Mouse (Mus musculus) lung, postnatal 4 days (tissue): ENCODE results near the gene Anapc7.

ENCODE experiments used
- DNase-seq, 2 experiments: peaks; one replicate each; pipeline ENCODE4 v3.0.0; 2021

Anapc7 gene

DNA sequence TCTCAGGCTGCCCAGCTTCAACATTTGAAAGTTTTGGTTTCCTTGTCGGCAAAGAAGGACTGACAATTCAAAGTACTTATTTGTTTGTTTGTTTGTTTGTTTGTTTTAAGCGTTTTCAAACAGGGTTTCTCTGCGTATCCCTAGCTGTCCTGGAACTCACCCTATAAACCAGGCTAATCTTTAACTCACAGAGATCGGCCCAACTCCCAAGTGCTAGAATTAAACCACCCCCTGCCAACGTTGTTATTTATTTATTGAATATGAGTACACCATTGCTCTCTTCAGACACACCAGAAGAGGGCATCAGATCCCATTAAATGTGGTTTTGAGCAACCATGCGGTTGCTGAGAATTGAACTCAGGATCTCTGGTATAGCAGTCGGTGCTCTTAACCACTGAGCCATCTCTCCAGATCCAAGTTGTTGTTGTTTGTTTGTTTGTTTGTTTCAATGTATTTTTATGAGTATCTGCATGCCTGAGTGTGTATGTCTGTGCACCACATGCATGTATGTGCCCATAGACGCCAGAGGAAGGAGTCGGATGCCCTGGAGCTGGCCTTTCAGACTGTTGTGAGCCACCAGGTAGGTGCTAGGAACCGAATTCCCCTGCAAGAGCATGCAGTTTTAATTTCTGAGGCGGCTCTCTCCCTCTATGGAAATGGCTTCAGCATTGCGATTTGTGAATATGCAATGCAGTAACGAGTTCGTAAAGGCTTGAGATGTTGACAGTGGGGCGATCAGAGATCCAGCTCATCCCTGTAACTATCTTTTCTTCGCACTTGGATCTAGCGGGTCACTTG lies at the start of gene Anapc7:
Anapc7 (plus strand) TSS at position 423 of the 798 bp plus-strand sequence.
- DNase-seq: no peak

DNA sequence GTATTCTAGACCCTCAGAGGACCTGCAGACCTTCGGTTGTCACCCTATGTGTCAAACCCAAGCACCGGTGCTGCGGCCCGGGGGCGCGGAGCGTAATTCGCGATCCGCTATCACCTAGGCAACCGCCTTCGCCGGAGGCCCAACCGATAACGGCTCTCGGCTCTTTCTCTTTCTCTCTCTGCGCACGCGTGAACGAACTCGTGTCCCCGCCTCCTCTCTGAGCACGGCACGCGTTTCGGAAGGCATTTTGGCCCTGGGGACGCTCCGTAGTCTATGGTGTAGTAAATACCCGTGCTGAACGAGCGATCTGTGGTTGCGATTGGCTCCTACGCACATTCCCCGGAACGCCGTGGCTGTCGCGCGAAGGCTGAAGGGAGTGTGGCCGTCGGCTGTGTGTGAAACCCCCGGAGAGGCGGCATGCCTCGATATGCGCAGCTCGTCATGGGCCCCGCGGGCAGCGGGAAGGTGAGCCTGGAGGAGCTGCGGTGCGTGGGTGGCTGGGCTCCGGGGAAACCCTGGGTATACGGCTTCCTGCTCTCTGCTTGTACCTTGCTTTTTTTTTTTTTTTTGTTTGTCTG lies 49.2 kb upstream of the Anapc7 start, which contains the start of gene Fam216a:
Fam216a (minus strand) TSS at position 173 of the 578 bp plus-strand sequence.
- peak; percentile 99 for DNase-seq

DNA sequence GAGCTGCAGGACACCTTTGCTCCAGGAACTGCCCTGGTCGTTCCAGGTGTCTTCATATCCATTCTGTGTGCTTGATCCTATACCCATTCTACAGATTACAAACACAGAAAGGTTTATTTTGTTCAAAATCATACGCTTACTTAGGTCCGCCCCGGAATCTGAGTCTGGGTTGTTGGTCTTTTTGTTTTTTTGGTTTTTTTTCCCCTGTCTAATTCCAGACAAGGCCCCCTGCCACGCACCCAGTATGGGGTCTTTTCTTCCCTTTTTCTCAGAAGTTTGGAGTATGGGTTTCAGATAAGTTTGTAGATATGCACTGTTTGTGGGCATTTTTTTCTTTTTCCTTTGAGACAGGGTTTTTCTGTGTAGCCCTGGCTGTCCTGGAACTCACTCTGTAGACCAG lies 48.6 kb upstream of the Anapc7 start:
- peak in 1 of 2 experiments; percentile 8 for DNase-seq

DNA sequence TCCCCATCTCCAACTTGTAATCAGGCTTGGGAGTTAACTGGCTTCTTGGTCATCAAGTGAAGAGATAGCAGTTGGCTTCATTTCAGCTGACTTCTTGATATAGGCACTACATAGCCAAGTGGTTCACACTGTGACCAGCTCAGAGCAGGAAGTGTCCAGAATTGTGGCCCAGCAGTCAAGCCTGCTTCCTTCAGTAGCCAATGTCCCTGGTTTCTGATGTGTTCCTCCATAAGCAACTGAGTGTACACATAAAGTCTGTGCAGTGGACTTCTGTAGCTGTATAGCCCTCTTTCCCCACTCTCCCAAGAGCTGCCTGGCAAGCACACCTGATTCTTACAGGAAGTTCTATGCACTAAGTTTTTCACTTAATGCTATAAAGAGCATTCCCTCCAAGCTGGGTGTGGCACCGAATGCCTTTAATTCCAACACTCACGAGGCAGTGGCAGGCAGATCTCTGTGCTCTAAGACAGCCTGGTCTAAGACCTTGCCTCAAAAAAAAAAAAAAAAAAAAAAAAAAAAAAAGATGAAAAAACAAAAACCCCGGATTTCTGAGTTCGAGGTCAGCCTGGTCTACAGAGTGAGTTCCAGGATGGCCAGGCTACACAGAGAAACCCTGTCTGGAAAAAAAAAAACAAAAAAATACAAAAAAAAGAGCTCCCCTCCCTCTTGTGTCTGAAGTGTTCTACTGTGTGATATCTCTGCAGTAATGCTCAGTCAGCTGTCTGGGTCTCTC lies 44.2 kb upstream of the Anapc7 start:
- DNase-seq: no peak

DNA sequence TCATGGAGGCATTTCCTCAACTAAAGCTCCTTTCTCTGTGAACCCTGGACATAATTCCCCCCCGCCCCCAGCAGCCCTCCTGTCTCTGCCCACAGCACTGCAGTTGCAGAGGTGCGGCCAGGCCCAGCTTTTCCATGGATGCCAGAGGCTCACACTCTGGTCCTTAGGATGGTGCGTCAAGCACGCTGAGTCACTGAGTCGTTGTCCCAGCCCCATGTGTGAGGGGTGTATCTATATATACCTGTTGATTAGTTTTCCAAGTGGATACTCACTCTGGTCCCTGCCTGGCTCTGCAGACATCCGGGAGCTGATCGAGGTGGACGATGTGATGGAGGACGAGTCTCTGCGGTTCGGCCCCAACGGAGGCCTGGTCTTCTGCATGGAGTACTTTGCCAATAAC lies 43.3 kb upstream of the Anapc7 start:
- DNase-seq: no peak

DNA sequence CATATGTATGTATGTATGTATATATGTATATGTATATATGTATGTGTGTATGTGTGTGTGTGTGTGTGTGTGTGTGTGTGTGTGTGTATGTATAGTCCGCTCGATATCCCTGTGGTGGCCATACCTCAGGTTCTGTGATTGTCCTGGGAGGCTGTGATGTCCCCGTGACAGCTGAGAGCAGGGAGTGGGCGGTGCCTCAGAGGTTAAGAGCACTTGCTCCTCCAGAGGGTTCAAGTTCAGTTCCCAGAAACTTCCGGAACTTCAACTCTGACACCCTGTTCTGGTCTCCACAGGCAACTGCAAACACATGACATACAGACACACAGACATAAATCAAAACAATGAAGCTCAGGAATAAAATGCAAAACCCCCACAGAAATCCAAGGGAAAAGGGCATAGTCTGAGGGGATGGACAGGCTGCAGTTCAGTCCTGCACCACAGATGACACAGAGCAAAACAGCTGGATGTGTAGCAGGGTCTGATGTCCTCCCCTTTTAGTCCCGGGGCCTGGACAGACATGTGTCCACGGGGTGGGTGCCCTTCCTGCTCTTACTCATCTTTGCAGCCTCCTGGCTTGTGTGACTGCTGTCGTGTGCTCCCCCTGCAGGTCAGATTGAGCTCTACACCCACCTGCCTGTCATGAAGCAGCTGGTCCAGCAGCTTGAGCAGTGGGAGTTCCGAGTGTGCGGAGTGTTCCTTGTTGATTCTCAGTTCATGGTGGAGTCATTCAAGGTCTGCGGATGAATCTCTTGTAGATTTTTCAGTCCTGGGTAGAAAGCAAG lies 41.9 kb upstream of the Anapc7 start:
- peak; percentile 69 to 80 for DNase-seq

DNA sequence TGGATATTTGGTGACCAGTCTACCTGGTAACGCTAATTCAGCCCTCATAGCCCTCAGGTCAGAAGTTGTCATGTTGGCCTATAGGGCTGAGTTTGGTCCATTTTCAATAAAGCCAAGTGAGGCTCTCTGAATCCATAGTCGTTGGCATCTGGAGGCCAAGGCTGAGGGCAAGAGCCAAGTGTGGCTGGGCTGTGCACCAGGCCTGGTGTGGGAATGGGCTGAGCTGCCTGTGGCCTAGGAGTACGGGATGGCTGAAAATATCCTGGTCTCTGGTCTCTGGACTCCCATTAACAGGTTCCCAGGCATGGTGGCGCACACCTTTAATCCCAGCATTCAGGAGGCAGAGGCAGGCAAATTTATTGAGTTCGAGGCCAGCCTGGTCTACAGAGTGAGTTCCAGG lies 31.5 kb upstream of the Anapc7 start:
- DNase-seq: peak in 1 of 2 experiments; percentile 22

DNA sequence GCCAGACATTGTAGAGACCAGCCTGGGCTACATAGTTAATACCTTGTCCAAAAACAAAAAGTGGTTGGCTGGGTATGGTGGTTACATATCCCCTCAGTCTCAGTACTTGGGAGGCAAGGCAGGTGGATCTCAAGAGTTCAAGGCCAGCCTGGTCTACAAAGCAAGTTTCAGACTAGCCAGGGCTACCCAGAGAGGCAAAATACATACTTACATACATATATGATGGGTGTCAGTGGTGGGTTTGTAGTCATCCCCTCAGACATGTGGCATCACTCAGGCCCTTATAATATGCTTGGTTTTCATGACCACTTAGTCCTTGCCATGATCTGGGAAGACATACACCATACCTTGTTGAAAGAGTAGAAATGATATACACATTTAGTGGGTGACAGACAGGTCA lies 30.8 kb upstream of the Anapc7 start:
- peak in 1 of 2 experiments; percentile 4 for DNase-seq

DNA sequence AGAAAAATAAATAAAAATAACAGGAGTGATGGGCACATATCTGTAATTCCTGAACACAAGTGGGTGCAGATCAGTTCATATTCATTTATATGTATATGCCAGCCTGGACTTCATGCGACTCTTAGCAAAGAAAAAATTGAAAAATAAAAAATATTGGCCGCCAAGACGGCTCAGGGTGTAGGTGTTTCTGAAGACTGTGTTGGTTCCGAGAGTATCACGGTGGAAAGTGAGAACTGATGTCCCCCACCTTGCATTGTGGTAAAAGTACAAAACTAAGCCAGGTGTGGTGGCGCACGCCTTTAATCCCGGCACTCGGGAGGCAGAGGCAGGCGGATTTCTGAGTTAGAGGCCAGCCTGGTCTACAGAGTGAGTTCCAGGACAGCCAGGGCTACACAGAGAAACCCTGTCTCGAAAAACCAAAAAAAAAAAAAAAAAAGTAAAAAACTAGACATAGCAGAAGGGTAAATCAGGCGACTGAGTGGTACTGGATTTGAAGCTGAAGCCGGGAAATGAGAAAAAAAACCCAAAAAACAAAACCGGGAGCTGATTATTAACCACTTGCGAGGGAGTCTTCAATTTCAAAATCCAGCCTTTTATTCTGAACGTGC lies 30.2 kb upstream of the Anapc7 start:
- peak in 1 of 2 experiments; percentile 13 for DNase-seq

DNA sequence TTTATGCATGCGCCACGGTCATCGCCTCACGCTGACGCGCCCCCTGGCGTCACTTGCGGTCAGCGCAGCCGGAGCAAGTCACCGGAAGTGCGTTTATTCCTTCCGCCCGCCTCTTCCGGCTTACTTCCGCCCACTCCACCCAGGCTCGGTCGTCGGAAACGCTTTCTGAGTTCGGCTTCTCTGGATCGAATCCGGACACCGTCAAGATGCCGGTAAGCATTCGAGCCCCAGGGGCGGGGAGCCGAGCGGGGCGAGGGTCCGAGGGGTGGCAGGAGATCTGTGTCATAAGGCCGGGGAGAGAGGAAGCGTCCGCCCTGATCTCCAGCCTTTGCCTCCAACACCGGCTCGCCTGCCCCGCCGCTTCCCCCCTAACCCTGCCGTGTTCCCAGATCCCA lies 29.7 kb upstream of the Anapc7 start, which contains the start of gene Arpc3:
Arpc3 (plus strand) TSS at position 93 of the 395 bp plus-strand sequence.
- DNase-seq: peak; percentile 93 to 95

DNA sequence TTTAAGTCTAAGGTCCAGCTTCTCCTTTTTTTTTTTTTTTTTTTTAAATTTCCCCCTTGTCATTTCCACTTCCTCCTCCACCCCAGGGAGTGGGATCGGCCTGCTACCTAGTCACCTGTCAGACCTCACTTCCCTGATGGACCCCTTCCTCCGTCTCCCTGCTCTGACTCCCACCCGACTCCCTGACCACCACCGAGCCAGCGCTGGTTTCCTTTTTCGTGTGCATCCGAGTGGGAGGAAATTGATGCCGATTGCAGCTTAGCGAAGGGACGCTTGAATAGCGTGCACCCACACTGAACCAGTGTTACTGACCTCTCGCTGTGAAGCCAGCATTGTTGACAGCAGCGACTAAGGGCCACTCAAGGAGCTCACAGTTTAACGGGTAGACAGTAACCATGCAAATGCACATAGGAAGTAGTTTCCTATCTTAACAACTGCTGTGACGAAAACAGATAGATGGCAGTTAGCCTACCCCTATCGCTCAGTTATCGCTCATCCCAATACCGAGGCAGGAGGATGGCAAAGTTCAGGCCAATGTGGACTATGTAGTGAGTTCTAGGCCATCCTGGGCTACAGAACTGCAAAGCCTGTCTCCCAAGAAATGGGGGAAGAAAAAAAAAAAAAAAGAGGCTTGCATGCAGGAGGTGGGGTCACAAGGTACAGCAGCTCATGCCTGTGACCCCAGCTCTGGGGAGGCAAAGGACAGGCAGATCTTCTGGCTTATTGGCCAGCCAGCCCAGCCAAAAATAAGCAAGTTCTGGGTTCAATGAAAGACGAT lies 29.1 kb upstream of the Anapc7 start:
- DNase-seq: peak; percentile 42 to 45

DNA sequence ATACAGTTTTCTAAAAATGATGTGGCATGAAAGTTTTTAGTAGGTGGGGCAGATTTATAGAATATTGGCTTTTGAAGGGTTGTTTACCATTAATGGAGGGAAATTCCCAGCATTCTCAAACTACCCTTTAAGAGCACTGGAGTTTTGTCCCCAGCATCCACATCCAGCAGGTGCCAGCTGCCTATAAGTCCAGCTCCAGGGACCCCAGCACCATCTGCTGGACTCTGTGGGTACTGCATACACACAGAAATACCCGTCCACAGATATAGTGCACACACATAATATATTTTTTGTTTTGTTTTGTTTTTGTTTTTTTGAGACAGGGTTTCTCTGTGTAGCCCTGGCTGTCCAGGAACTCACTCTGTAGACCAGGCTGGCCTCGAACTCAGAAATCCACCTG lies 27.6 kb upstream of the Anapc7 start:
- peak; percentile 72 to 87 for DNase-seq

DNA sequence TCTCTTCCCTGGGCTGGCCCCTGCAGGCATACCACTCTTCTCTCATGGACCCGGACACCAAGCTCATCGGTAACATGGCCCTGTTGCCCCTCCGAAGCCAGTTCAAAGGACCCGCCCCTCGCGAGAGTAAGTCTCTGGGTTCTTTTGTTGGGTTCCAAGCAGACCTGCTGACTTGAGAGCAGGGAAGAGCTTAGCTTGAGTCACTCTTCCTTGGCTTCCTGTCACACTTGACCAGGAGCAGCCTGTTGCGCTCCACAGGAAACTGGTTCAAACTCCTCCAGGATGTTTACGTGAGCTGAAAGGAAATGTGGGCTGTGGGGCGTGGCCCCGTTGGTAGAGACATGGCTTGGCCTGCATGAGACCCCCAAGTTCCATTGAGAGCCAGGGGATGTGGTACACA lies 24.7 kb upstream of the Anapc7 start:
- peak; percentile 73 to 88 for DNase-seq

DNA sequence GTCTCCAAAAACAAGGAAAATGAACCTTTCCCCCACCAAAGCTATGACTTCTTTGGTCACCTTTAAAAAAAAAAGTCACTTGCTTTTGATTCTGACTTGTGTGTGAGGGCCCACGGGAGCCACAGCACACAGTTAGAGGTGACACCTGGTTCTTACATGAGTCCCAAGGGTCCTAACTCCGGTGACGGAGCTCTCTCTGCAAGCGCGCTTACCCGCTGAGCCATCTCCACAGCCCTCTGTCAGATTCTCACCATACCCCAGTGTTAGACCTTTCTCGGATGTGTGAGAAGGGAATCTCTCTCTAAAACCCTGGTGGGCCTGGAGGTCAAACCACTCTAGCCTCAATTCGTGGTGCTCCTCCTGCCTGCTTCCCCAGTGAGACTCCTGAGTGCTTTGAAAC lies 24.0 kb upstream of the Anapc7 start:
- no peak for DNase-seq

DNA sequence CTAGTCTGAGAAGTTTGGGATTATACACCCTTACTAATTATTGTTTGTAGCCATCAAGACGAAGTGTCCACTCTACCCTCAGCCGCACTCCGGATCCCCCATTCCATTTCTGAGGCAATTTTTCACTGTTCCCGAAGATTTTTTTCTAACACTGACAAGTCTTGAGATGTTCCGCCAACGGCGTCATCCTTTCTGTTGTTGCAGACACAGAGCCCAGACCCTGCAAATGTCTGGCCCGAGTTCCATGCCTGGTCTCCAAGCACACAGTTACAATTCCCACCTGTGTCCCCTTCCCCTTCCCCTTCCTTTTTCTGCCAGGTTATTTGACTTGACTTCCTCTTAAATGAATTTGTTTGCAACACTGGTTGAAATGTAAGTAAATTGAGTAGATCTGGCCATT lies 21.6 kb upstream of the Anapc7 start:
- no peak for DNase-seq

DNA sequence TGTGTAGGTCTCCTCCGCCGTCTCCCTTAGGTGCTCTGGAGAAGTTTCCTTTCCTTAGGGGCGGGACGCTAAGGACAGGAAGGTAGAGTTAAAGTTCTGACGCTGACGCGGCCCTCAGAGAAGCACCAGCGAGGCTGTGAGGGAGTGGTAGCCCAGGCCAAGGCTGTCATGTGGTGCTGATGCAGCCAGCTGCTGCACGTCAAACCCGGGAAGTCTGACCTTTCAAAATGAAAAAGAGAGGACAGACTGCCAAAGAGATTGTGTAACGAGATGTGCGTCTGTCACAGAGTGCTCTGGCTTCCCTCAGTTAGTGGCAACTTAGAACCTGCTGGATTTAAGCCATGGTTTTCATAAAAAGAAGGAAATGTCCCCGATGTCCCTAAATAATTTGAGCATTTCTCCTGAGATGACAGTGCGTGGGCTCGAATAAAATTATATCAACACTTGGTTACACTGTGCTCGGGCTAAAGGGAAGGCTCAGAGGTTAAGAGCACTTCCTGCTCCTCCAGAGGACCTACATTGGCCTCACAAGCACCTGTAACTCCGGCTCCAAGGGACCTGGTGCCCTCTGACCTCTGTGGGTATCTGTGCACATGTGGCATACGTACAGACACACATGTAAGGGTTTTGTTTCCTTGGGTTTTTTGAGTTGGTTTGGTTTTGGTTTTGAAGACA lies 20.7 kb upstream of the Anapc7 start:
- peak; percentile 49 to 81 for DNase-seq

DNA sequence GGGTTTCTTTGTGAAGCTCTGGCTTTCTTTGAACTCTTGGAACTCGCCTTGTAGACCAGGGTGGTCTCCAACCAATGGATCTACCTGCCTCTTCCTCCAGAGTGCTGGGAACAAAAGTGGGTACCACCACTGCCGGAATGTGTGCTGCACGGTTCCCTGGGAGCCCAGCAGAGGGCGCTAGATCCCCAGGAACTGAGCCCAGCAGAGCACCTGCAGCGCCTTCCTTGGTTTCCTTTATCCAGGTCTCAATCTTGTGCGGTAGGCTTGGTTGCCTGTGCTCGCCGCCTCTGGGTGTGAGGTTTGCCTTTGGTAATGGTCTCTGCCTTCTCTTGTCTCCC lies 20.2 kb upstream of the Anapc7 start:
- DNase-seq: peak; percentile 59 to 77

DNA sequence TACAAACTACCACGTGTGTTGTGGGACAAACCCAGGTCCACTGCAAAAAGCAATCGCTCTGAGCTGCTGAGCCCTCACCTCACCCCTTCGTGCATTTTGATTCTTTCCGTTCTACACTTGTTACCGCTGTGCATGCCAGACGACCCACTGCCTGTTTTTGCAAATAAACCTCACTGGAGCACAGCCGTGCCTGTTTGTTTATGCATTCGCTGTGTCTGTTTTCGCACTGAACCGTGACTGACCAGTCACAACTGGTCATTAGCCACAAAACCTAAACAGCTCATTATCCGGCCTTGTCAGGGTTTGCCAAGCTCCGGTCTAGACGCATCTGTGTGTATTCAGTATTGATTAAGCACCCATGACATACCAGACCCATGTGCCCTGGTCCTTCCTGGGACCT lies 19.3 kb upstream of the Anapc7 start:
- DNase-seq: no peak

DNA sequence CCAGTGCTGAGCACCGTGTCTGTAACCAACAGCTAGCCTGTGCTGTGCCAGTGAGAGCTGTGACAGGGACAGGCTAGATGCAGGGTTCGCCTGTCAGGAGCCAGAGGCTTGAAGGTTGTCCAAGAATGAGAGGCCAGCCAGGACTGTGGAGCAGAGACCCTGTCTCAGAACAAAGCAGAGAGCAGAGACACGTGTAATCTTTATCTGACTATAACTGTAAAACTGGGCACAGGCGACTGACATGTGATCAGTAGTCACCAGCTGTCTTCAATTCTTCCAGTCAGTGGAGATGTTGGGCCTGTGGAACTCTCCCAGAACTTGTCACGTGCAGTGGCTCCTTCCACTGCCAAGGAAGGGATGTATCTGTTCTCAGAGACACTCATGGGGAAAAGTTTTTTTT lies 18.7 kb upstream of the Anapc7 start:
- peak in 1 of 2 experiments; percentile 77 for DNase-seq

DNA sequence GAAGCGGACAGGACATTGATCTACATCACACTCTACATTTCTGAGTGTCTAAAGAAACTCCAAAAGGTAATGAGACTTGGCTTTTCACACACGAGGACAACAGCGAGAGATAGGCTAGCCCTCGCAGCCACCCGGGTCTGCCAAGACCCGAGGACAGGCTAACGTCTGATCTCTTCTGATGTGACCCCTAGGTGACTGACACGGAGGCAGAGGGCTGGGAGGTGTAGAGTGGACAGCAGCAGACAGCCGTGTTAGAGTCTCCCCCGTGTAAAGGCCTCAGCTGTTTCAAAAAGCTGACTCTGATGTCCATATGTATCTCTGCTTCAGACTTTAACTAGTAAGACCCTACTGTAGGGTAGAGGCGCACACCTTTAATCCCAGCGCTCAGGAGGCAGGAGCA lies 18.1 kb upstream of the Anapc7 start:
- DNase-seq: no peak

DNA sequence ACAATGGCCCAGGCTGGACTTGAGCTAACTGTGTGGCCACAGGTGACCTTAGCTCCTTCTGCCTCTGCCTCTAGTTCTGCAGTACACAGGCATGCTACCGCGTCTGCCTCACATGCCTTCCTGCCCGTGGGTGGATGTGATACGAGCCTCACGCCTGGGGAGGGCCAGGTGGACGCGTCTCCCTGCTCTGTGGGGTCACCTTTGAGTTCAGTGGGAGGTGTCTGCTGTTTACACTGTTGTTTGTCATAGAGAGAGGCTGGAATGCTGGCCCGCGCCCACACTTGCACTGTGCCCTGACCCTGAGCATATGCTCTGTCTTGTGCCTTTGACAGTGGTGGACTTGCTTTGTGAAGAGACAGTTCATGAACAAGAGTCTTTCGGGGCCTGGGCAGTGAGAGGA lies 16.0 kb upstream of the Anapc7 start:
- no peak for DNase-seq
